Mouse (Mus musculus): ENCODE measurements around the gene Nav2.

- TF ChIP-seq E2F4 (IDR thresholded peaks at IDR 0.05; ENCODE audit: insufficient read depth) (no peak), MAX (IDR thresholded peaks at IDR 0.05; ENCODE audit: low read depth) (no peak), CEBPB (IDR thresholded peaks at IDR 0.05; ENCODE audit: insufficient read depth, poor library complexity, severe bottlenecking) (no peak), MYOD1 (IDR thresholded peaks at IDR 0.05; ENCODE audit: control insufficient read depth in 1 of 3, insufficient read length in 2 of 3, low read depth in 2 of 3) (no peak), TCF12 (IDR thresholded peaks at IDR 0.05; ENCODE audit: insufficient read depth, poor library complexity, severe bottlenecking) (no peak), POLR2A (IDR thresholded peaks at IDR 0.05; ENCODE audit: insufficient read length, low read depth) (no peak), USF1 (IDR thresholded peaks at IDR 0.05; ENCODE audit: low read depth) (no peak), POLR2AphosphoS2 (IDR thresholded peaks at IDR 0.05; ENCODE audit: insufficient read length, low read depth) (no peak), MYOG (IDR thresholded peaks at IDR 0.05; ENCODE audit: control insufficient read depth in 1 of 3, insufficient read depth in 1 of 3, insufficient read length in 2 of 3, low read depth in 2 of 3) (no peak), REST (IDR thresholded peaks at IDR 0.05; ENCODE audit: insufficient read depth, insufficient read length) (no peak), SRF (IDR thresholded peaks at IDR 0.05; ENCODE audit: control insufficient read depth, insufficient read length, low read depth) (no peak), TCF3 (IDR thresholded peaks at IDR 0.05; ENCODE audit: insufficient read length, low read depth) (no peak)
Measured at GRCm38 (mm10) chr7:49319981-49320380, 411.5 kb downstream of the Nav2 start.
